Mouse (Mus musculus) lung, postnatal 0 days (tissue): ENCODE measurements at regions not wholly inside any gene's neighbourhood (a gene's known extent, or its start where the extent isn't known, plus 50 kb on each side); places are given as distances from the start of the nearest gene placed in this dataset.

Experiments
- CTCF ChIP-seq: IDR thresholded peaks from 2 replicates; pipeline ENCODE4 v1.5.1; 2016; ENCODE audit warnings: antibody characterized with exemption, mild to moderate bottlenecking
- EP300 ChIP-seq: IDR thresholded peaks from 2 replicates; pipeline ENCODE4 v1.6.1; 2016; ENCODE audit warnings: antibody characterized with exemption, mild to moderate bottlenecking, control low read depth

DNA sequence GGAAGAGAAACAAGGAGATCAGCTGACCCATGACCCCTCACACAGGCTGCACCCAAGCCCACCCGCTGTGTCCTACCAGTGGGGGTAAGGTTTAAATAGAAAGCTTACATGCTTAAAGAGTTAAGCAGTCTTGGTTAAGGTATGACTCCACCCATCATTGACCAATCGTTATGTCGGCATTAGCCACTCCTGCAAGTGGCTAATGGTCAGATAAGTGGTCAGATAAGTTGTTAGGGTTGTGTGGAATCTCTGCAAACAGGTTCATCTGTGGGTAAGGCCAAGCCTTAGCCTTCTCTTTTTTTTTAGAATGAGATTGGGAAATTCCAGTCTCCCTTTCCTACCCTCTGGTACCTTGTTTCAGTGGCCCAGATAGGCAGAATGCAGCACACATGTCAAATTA is 82.0 kb upstream of the Enpp6 start:
- TF ChIP-seq CTCF (no peak), EP300 (no peak)
